Mouse (Mus musculus) thymus, adult 2 months (tissue): Measurements from ENCODE around the gene Btbd2. TPM values are rescaled to one million over a fixed set of nuclear protein-coding genes. Genes with fewer than 3 reads are reported as not detected.
A peak's percentile ranks its signal among the peaks of the same experiment; 100 is the strongest.

Experiments used
- DNase-seq: peaks from one replicate; pipeline ENCODE4 v3.0.0; 2021
- H3K27ac ChIP-seq: fragments of 200-500 bp; 2 replicates; pipeline ENCODE4 v1.5.1; 2012; ENCODE audit warnings: low read length, control low read depth; ENCODE audit not compliant: control insufficient read depth, insufficient read depth
- H3K27me3 ChIP-seq: fragments of 200-500 bp; 2 replicates; pipeline ENCODE4 v1.6.1; 2012; ENCODE audit warnings: mild to moderate bottlenecking, low read length, moderate library complexity, mixed read lengths; ENCODE audit not compliant: control insufficient read depth, insufficient read depth
- H3K36me3 ChIP-seq: fragments of 200-500 bp; 2 replicates; pipeline ENCODE4 v1.6.1; 2012; ENCODE audit warnings: mild to moderate bottlenecking, low read length, moderate library complexity; ENCODE audit not compliant: control insufficient read depth, insufficient read depth
- H3K4me1 ChIP-seq: fragments of 200-500 bp; replicated peaks from 2 replicates; pipeline ENCODE4 v1.6.1; 2012; ENCODE audit warnings: low read length; ENCODE audit not compliant: control insufficient read depth, insufficient read depth
- H3K4me3 ChIP-seq: fragments of 200-500 bp; 2 replicates; pipeline ENCODE4 v1.5.1; 2012; ENCODE audit warnings: mild to moderate bottlenecking, low read length, control low read depth, moderate library complexity; ENCODE audit not compliant: control insufficient read depth, insufficient read depth
- CTCF ChIP-seq: fragments of 200-500 bp; IDR thresholded peaks from 2 replicates; pipeline ENCODE4 v1.5.1; 2012; ENCODE audit warnings: mild to moderate bottlenecking, control low read depth, low read length, moderate library complexity, borderline replicate concordance; ENCODE audit not compliant: control insufficient read depth, poor library complexity, insufficient read depth; ENCODE audit errors: extremely low read depth
- POLR2A ChIP-seq: fragments of 200-500 bp; IDR thresholded peaks from 2 replicates; pipeline ENCODE4 v1.6.1; 2012; ENCODE audit warnings: mild to moderate bottlenecking, low read length, control low read depth, moderate library complexity; ENCODE audit not compliant: control insufficient read depth, poor library complexity, insufficient read depth; ENCODE audit errors: extremely low read depth
- WGBS: fragments of 180-500 bp; shearing (Covaris S2); methylation state at CpG from one replicate; pipeline ENCODE4 v1.1.7; 2018; 5-methylcytosine and 5-hydroxymethylcytosine counted together
- polyA plus RNA-seq: library from polyadenylated mRNA; depleted of rRNA; stranded (reverse); fragments of >200 nt; gene quantifications from 2 replicates; pipeline ENCODE4 v1.2.3, GENCODE M21; 2012

Btbd2 gene
- polyA plus RNA-seq, 1 experiment, result 94.7 TPM

- WGBS, result 55% methylated on average over 9 of the region's 9 CpGs
- Histone ChIP-seq H3K27ac (peak overlapping the region; percentile 97), H3K36me3 (no peaks in the 10 kb centered on the region; the same call in 1 of the 2 replicates), H3K4me1 (peaks cover 71% of the 10 kb centered on the region), H3K27me3 (no peaks in the 10 kb centered on the region), H3K4me3 (no peak overlapping the region)
- no peak for DNase-seq
- TF ChIP-seq POLR2A (no peak), CTCF (no peak)
Measured at GRCm38 (mm10) chr10:80679556-80680259, 22.8 kb upstream of the Btbd2 start.

- no peaks in the 10 kb centered on the region for H3K27me3 ChIP-seq
- peak overlapping the region; percentile 15 for H3K4me3 ChIP-seq
- no peaks in the 10 kb centered on the region for H3K36me3 ChIP-seq
- 18% methylated on average over 10 of the region's 10 CpGs for WGBS
- no peak for TF ChIP-seq POLR2A
- no peak for TF ChIP-seq CTCF
- peaks cover 74% of the 10 kb centered on the region for H3K4me1 ChIP-seq
- peak overlapping the region; percentile 97 for H3K27ac ChIP-seq
- DNase-seq, result no peak
Measured at GRCm38 (mm10) chr10:80678601-80679377, 21.9 kb upstream of the Btbd2 start.

- TF ChIP-seq POLR2A (peak; percentile 88), CTCF (0 out of 2 replicates have a peak, but pooled peaks have one; percentile 51)
- H3K4me1 ChIP-seq, result peaks cover 74% of the 10 kb centered on the region
Measured at GRCm38 (mm10) chr10:80677942-80678436, 21.1 kb upstream of the Btbd2 start, which contains the start of gene Mknk2. Gene Mknk2, minus strand, starts transcription at chr10:80678112.

GRCm38 (mm10) chr10:80677128-80677875 lies 20.4 kb upstream of the Btbd2 start:
- 1% methylated on average over 9 of the region's 9 CpGs for WGBS
- H3K4me1 ChIP-seq, result peaks cover 74% of the 10 kb centered on the region
- no peaks in the 10 kb centered on the region for H3K27me3 ChIP-seq
- DNase-seq, result no peak
- 0 out of 2 replicates have a peak, but pooled peaks cover 3% of the 10 kb centered on the region for H3K36me3 ChIP-seq
- peak overlapping the region; percentile 71 for H3K4me3 ChIP-seq
- H3K27ac ChIP-seq, result peak overlapping the region; percentile 97
- no peak for TF ChIP-seq POLR2A
- TF ChIP-seq CTCF, result no peak

More at GRCm38 (mm10) chr10:80677942-80678436, 21.1 kb upstream of the Btbd2 start, which contains the start of gene Mknk2:
- H3K27me3 ChIP-seq, result no peaks in the 10 kb centered on the region
- H3K27ac ChIP-seq, result peak within 1 kb of the TSS; percentile 97
- 0% methylated on average over 8 of the region's 8 CpGs for WGBS
- no peaks in the 10 kb centered on the region for H3K36me3 ChIP-seq
- peak within 1 kb of the TSS; percentile 71 for H3K4me3 ChIP-seq
- DNase-seq, result peak; percentile 90

GRCm38 (mm10) chr10:80676198-80676928 lies 19.5 kb upstream of the Btbd2 start:
- peaks cover 10% of the 10 kb centered on the region for H3K36me3 ChIP-seq
- no peaks in the 10 kb centered on the region for H3K27me3 ChIP-seq
- peak; percentile 99 for DNase-seq
- under 1% methylated on average over 69 of the region's 78 CpGs for WGBS
- H3K4me1 ChIP-seq, result peaks cover 76% of the 10 kb centered on the region
- peak overlapping the region; percentile 98 for H3K4me3 ChIP-seq
- H3K27ac ChIP-seq, result peak overlapping the region; percentile 97
- TF ChIP-seq CTCF (peak; percentile 54), POLR2A (peak; percentile 99)
